Mouse (Mus musculus) heart, embryonic 15.5 days (tissue): ENCODE measurements around the gene Kcnq1. TPM values are rescaled to one million over a fixed set of nuclear protein-coding genes. Genes with fewer than 3 reads are reported as not detected.

ENCODE experiments used
- ATAC-seq: fragments of 200-750 bp; cut with Nextera tagmentation; replicated peaks from 2 replicates; pipeline ENCODE4 v1.8.0; 2017; ENCODE audit warnings: low read depth, moderate TSS enrichment; ENCODE audit not compliant: insufficient number of reproducible peaks, insufficient read depth, low FRiP score
- H3K27ac ChIP-seq: fragments of 300-500 bp; sonication (generic); 2 replicates; pipeline ENCODE4 v1.5.1; 2015; ENCODE audit warnings: mild to moderate bottlenecking, inconsistent platforms
- H3K27me3 ChIP-seq: fragments of 300-500 bp; sonication (generic); 2 replicates; pipeline ENCODE4 v1.6.1; 2015; ENCODE audit warnings: inconsistent platforms
- H3K36me3 ChIP-seq: fragments of 300-500 bp; sonication (generic); 2 replicates; pipeline ENCODE4 v1.6.1; 2015; ENCODE audit warnings: mild to moderate bottlenecking, inconsistent platforms
- H3K4me1 ChIP-seq: fragments of 300-500 bp; sonication (generic); replicated peaks from 2 replicates; pipeline ENCODE4 v1.6.1; 2015; ENCODE audit warnings: inconsistent platforms
- H3K4me2 ChIP-seq: fragments of 300-500 bp; sonication (generic); 2 replicates; pipeline ENCODE4 v1.6.1; 2015; ENCODE audit warnings: inconsistent platforms, mild to moderate bottlenecking, moderate library complexity
- H3K4me3 ChIP-seq: fragments of 300-500 bp; sonication (generic); 2 replicates; pipeline ENCODE4 v1.5.1; 2015; ENCODE audit warnings: mild to moderate bottlenecking, inconsistent platforms
- H3K9ac ChIP-seq: fragments of 300-500 bp; sonication (generic); 2 replicates; pipeline ENCODE4 v1.6.1; 2015; ENCODE audit warnings: mild to moderate bottlenecking, inconsistent platforms
- H3K9me3 ChIP-seq: fragments of 300-500 bp; sonication (generic); replicated peaks from 2 replicates; pipeline ENCODE4 v1.6.1; 2016; ENCODE audit warnings: inconsistent platforms
- WGBS: fragments of 180-500 bp; shearing (Covaris S2); methylation state at CpG from one replicate; pipeline ENCODE4 v1.1.7; 2015; ENCODE audit warnings: mixed read lengths; 5-methylcytosine and 5-hydroxymethylcytosine counted together
- polyA plus RNA-seq: library from polyadenylated mRNA; unstranded; fragments of >200 nt; fragmentation: Nextera tagmentation; extraction: Ambion mirVana; gene quantifications from 2 replicates; pipeline ENCODE4 v1.2.1, GENCODE M21; 2015

Gene Kcnq1
- polyA plus RNA-seq, 1 experiment from 2014 or later = 27.5 TPM

GRCm38 (mm10) chr7:143283625-143284024 is 177.5 kb downstream of the Kcnq1 start:
- 36% methylated on average over 2 of the region's 2 CpGs for WGBS
- H3K4me2 ChIP-seq = no peak overlapping the region
- ATAC-seq = peak; percentile 77

GRCm38 (mm10) chr7:143284866-143285265 is 178.7 kb downstream of the Kcnq1 start:
- no peak for ATAC-seq
- no peak overlapping the region for H3K4me3 ChIP-seq
- H3K4me2 ChIP-seq = no peak overlapping the region
- H3K9me3 ChIP-seq = no peaks in the 10 kb centered on the region
- H3K27me3 ChIP-seq = no peaks in the 10 kb centered on the region
- peaks cover 80% of the 10 kb centered on the region for H3K4me1 ChIP-seq
- WGBS = 31% methylated on average over 1 of the region's 1 CpGs
- no peak overlapping the region for H3K9ac ChIP-seq
- no peaks in the 10 kb centered on the region for H3K36me3 ChIP-seq
- no peak overlapping the region for H3K27ac ChIP-seq

More at GRCm38 (mm10) chr7:143283625-143284024, 177.5 kb downstream of the Kcnq1 start:
- no peaks in the 10 kb centered on the region for H3K27me3 ChIP-seq
- H3K9ac ChIP-seq = no peak overlapping the region
- H3K4me3 ChIP-seq = no peak overlapping the region
- H3K27ac ChIP-seq = peak overlapping the region; percentile 27
- no peaks in the 10 kb centered on the region for H3K36me3 ChIP-seq
- H3K9me3 ChIP-seq = no peaks in the 10 kb centered on the region
- peaks cover 67% of the 10 kb centered on the region for H3K4me1 ChIP-seq

GRCm38 (mm10) chr7:143285440-143285839 is 179.3 kb downstream of the Kcnq1 start:
- no peak overlapping the region for H3K4me3 ChIP-seq
- no peaks in the 10 kb centered on the region for H3K27me3 ChIP-seq
- no peak overlapping the region for H3K27ac ChIP-seq
- H3K9ac ChIP-seq = no peak overlapping the region
- 54% methylated on average over 3 of the region's 3 CpGs for WGBS
- no peak for ATAC-seq
- peaks cover 86% of the 10 kb centered on the region for H3K4me1 ChIP-seq
- H3K36me3 ChIP-seq = no peaks in the 10 kb centered on the region
- H3K4me2 ChIP-seq = no peak overlapping the region
- H3K9me3 ChIP-seq = no peaks in the 10 kb centered on the region

DNA sequence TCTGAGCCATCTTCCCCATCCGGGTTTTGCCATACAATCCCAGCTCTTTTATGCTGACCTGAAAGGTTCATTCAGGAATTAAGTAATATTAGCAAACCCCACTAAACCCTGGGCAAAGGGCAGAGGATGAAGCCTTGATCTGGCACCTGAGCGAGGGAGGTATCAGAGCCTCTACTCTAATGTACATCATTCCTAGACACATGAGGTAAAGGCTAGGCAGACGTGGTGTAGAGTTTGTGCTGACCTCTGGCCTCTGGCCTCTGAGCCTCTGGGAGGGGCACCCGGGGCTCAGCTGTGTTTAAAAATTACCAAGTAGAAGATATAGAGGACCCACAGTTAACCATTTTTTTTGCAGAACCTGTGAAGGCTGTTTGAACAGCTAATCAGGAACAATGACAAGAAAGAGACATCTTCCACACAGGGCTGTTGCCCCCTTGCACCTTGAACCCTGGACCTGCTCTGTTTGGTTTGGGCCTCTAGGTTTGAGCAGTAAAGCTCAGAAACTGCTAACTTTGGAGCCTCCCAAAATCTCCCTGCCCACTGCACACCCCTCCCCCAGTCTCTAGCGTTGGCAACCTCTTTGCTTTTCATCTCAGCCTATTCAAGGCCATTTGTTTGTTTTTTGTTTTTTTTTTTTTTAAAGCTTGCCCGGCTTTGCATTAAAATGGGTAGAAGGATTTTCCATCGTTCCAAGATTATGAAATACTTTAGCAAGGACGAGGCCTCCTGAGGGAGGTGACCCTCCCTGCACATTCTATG is 180.5 kb downstream of the Kcnq1 start:
- Histone ChIP-seq H3K4me1 (peaks cover 95% of the 10 kb centered on the region), H3K27me3 (no peaks in the 10 kb centered on the region), H3K27ac (no peak overlapping the region), H3K9ac (no peak overlapping the region), H3K36me3 (no peaks in the 10 kb centered on the region), H3K4me2 (no peak overlapping the region), H3K4me3 (no peak overlapping the region), H3K9me3 (no peaks in the 10 kb centered on the region)
- WGBS = 65% methylated on average over 8 of the region's 8 CpGs
- ATAC-seq = no peak

- no peaks in the 10 kb centered on the region for H3K36me3 ChIP-seq
- no peak overlapping the region for H3K9ac ChIP-seq
- WGBS = 72% methylated on average over 7 of the region's 7 CpGs
- H3K4me1 ChIP-seq = peaks cover 88% of the 10 kb centered on the region
- no peak overlapping the region for H3K4me3 ChIP-seq
- H3K27ac ChIP-seq = no peak overlapping the region
- ATAC-seq = no peak
- H3K4me2 ChIP-seq = no peak overlapping the region
- H3K27me3 ChIP-seq = no peaks in the 10 kb centered on the region
- no peaks in the 10 kb centered on the region for H3K9me3 ChIP-seq
These were observed 182.0 kb downstream of the Kcnq1 start for GRCm38 (mm10) chr7:143288135-143288534.

GRCm38 (mm10) chr7:143289082-143289849 is 183.1 kb downstream of the Kcnq1 start:
- H3K4me2 ChIP-seq = no peak overlapping the region
- ATAC-seq = no peak

GRCm38 (mm10) chr7:143294690-143295355 is 188.7 kb downstream of the Kcnq1 start:
- peaks cover 5% of the 10 kb centered on the region; the same call in 1 of the 2 replicates for H3K36me3 ChIP-seq
- peak overlapping the region; percentile 48 for H3K4me2 ChIP-seq
- peak overlapping the region; percentile 81 for H3K27ac ChIP-seq
- 0 out of 2 replicates have a peak, but pooled peaks cover 3% of the 10 kb centered on the region for H3K9me3 ChIP-seq
- no peaks in the 10 kb centered on the region for H3K27me3 ChIP-seq
- H3K4me3 ChIP-seq = peak overlapping the region; percentile 62
- no peak for ATAC-seq
- H3K9ac ChIP-seq = peak overlapping the region; percentile 69
- 39% methylated on average over 20 of the region's 20 CpGs for WGBS
- peaks cover 32% of the 10 kb centered on the region for H3K4me1 ChIP-seq

More at GRCm38 (mm10) chr7:143289082-143289849, 183.1 kb downstream of the Kcnq1 start:
- 0 out of 2 replicates have a peak overlapping the region, but pooled peaks have one; percentile 1 for H3K27ac ChIP-seq
- peaks cover 76% of the 10 kb centered on the region for H3K4me1 ChIP-seq
- 32% methylated on average over 3 of the region's 3 CpGs for WGBS
- no peaks in the 10 kb centered on the region for H3K27me3 ChIP-seq
- no peaks in the 10 kb centered on the region for H3K36me3 ChIP-seq
- H3K4me3 ChIP-seq = no peak overlapping the region
- no peak overlapping the region for H3K9ac ChIP-seq
- no peaks in the 10 kb centered on the region for H3K9me3 ChIP-seq

DNA sequence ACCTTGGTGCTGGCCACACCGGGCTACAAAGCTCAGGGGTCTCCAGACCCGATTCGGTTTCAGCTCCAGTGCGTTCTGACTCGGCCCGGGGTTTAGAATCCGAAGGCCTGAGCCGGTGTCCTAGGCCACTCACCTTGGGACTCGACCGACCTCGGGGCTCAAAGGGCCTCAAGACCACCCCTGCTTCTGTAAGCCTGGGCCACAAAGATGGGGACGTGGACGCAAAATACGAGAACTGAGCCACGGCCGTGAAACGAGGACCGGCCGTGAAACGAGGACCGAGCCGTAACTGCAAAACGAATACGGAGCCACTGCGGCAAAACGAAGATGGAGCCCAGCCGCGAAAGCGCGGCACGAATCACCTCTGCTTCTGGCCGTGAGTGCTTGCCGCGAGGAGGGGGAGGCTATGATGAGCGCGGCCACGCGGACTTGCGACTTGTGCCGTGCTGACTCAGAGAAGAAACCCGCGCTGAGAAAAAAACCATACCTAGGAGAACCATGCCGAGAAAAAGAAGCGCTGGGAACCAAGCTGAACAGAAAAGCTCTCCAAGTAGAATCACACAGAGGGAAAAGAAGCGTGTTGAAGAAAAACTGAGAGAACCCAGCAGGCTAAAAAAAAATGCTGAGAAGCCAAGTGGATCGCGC is 189.3 kb downstream of the Kcnq1 start:
- peak overlapping the region; percentile 62 for H3K4me3 ChIP-seq
- H3K9ac ChIP-seq = peak overlapping the region; percentile 69
- H3K4me2 ChIP-seq = peak overlapping the region; percentile 48
- H3K27me3 ChIP-seq = no peaks in the 10 kb centered on the region
- ATAC-seq = no peak
- peaks cover 5% of the 10 kb centered on the region; the same call in 1 of the 2 replicates for H3K36me3 ChIP-seq
- H3K4me1 ChIP-seq = peaks cover 32% of the 10 kb centered on the region
- H3K27ac ChIP-seq = peak overlapping the region; percentile 81
- 52% methylated on average over 47 of the region's 47 CpGs for WGBS
- 0 out of 2 replicates have a peak, but pooled peaks cover 3% of the 10 kb centered on the region for H3K9me3 ChIP-seq

GRCm38 (mm10) chr7:143296001-143296379 is 189.8 kb downstream of the Kcnq1 start:
- H3K9ac ChIP-seq = peak overlapping the region; percentile 69
- WGBS = 53% methylated on average over 20 of the region's 20 CpGs
- peak; percentile 19 for ATAC-seq

DNA sequence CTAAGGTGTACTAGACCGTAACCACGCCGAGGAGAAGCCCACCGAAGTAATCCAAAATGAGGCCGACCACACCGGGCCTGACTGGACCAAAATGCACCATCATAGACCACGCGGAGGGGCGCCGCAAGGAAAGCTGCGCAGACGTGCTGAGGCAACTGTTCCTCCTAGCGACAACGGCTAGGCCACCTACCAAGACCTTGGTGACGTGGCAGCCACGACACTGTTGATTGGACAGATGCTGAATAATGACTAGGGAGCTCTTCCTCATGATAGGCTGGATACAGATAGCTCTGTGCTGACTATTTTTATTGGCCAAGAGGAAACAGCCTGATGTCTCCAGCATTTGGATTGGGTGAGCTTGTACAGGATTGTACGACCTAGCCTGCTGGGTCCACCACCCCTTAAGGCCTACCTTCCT is 190.2 kb downstream of the Kcnq1 start:
- no peaks in the 10 kb centered on the region for H3K27me3 ChIP-seq
- 54% methylated on average over 17 of the region's 17 CpGs for WGBS
- ATAC-seq = peak; percentile 93
- H3K4me2 ChIP-seq = peak overlapping the region; percentile 48
- H3K36me3 ChIP-seq = peaks cover 5% of the 10 kb centered on the region; the same call in 1 of the 2 replicates
- peak overlapping the region; percentile 69 for H3K9ac ChIP-seq
- H3K9me3 ChIP-seq = 0 out of 2 replicates have a peak, but pooled peaks cover 3% of the 10 kb centered on the region
- H3K4me3 ChIP-seq = peak overlapping the region; percentile 62
- H3K4me1 ChIP-seq = peaks cover 27% of the 10 kb centered on the region
- peak overlapping the region; percentile 81 for H3K27ac ChIP-seq

More at GRCm38 (mm10) chr7:143296001-143296379, 189.8 kb downstream of the Kcnq1 start:
- Histone ChIP-seq H3K4me2 (peak overlapping the region; percentile 48), H3K4me1 (peaks cover 31% of the 10 kb centered on the region), H3K36me3 (peaks cover 5% of the 10 kb centered on the region; the same call in 1 of the 2 replicates), H3K27ac (peak overlapping the region; percentile 81), H3K4me3 (peak overlapping the region; percentile 62), H3K27me3 (no peaks in the 10 kb centered on the region), H3K9me3 (0 out of 2 replicates have a peak, but pooled peaks cover 3% of the 10 kb centered on the region)
